Mouse (Mus musculus) lung, postnatal 0 days (tissue): ENCODE measurements at regions not wholly inside any gene's neighbourhood (a gene's known extent, or its start where the extent isn't known, plus 50 kb on each side); places are given as distances from the start of the nearest gene placed in this dataset.
A peak's percentile ranks its signal among the peaks of the same experiment; 100 is the strongest.

Source experiments
- ATAC-seq: fragments of 200-750 bp; cut with Nextera tagmentation; 2 replicates; pipeline ENCODE4 v1.8.0; 2017; ENCODE audit warnings: moderate library complexity
- DNase-seq: peaks from one replicate; pipeline ENCODE4 v3.0.0-alpha.2; 2016; ENCODE audit warnings: low spot score
- H3K27ac ChIP-seq: fragments of 300-500 bp; sonication (generic); 2 replicates; pipeline ENCODE4 v1.5.1; 2014; ENCODE audit warnings: antibody characterized with exemption, mild to moderate bottlenecking, low read length, mixed read lengths
- H3K27me3 ChIP-seq: fragments of 300-500 bp; sonication (generic); replicated peaks from 2 replicates; pipeline ENCODE4 v1.6.1; 2014; ENCODE audit warnings: low read length, mixed read lengths; ENCODE audit not compliant: insufficient read depth
- H3K36me3 ChIP-seq: fragments of 300-500 bp; sonication (generic); 2 replicates; pipeline ENCODE4 v1.6.1; 2014; ENCODE audit warnings: low read length, mixed read lengths; ENCODE audit not compliant: insufficient read depth
- H3K4me1 ChIP-seq: fragments of 300-500 bp; sonication (generic); 2 replicates; pipeline ENCODE4 v1.6.1; 2014; ENCODE audit warnings: antibody characterized with exemption, low read depth, low read length, mixed read lengths; ENCODE audit not compliant: insufficient read depth
- H3K4me2 ChIP-seq: fragments of 300-500 bp; sonication (generic); replicated peaks from 2 replicates; pipeline ENCODE4 v1.6.1; 2014; ENCODE audit warnings: low read depth, mild to moderate bottlenecking, low read length, moderate library complexity, mixed read lengths
- H3K4me3 ChIP-seq: fragments of 300-500 bp; sonication (generic); 2 replicates; pipeline ENCODE4 v1.5.1; 2014; ENCODE audit warnings: low read depth, low read length
- H3K9ac ChIP-seq: fragments of 300-500 bp; sonication (generic); replicated peaks from 2 replicates; pipeline ENCODE4 v1.6.1; 2014; ENCODE audit warnings: low read depth, mild to moderate bottlenecking
- H3K9me3 ChIP-seq: fragments of 300-500 bp; sonication (generic); 2 replicates; pipeline ENCODE4 v1.6.1; 2016; ENCODE audit warnings: low read length, mixed read lengths
- CTCF ChIP-seq: IDR thresholded peaks from 2 replicates; pipeline ENCODE4 v1.5.1; 2016; ENCODE audit warnings: antibody characterized with exemption, mild to moderate bottlenecking
- EP300 ChIP-seq: IDR thresholded peaks from 2 replicates; pipeline ENCODE4 v1.6.1; 2016; ENCODE audit warnings: antibody characterized with exemption, mild to moderate bottlenecking, control low read depth
- WGBS: fragments of 180-500 bp; shearing (Covaris S2); extraction: QIAGEN DNeasy Blood & Tissue Kit; methylation state at CpG from one replicate; pipeline ENCODE4 v1.1.7; 2014; 5-methylcytosine and 5-hydroxymethylcytosine counted together

- no peaks in the 10 kb centered on the region for H3K36me3 ChIP-seq
- no peak overlapping the region for H3K9ac ChIP-seq
- H3K9me3 ChIP-seq: no peaks in the 10 kb centered on the region
- WGBS: 36% methylated on average over 4 of the region's 4 CpGs
- H3K27ac ChIP-seq: no peak overlapping the region
- DNase-seq (no peak), ATAC-seq (no peak)
- H3K4me1 ChIP-seq: no peaks in the 10 kb centered on the region
- H3K27me3 ChIP-seq: no peaks in the 10 kb centered on the region
- no peak overlapping the region for H3K4me2 ChIP-seq
- TF ChIP-seq EP300: no peak
- no peak for TF ChIP-seq CTCF
- H3K4me3 ChIP-seq: no peak overlapping the region
Measured at GRCm38 (mm10) chr11:20442476-20442875, 100.6 kb upstream of the Sertad2 start.

GRCm38 (mm10) chr11:20445061-20445902 is 97.8 kb upstream of the Sertad2 start:
- H3K27me3 ChIP-seq: no peaks in the 10 kb centered on the region

GRCm38 (mm10) chr11:20445903-20446264 is 97.2 kb upstream of the Sertad2 start:
- H3K4me2 ChIP-seq: peak overlapping the region; percentile 54
- WGBS: under 1% methylated on average over 6 of the region's 6 CpGs
- no peaks in the 10 kb centered on the region for H3K36me3 ChIP-seq
- no peaks in the 10 kb centered on the region for H3K27me3 ChIP-seq
- peak overlapping the region; percentile 27; the same call in 1 of the 2 replicates for H3K4me3 ChIP-seq
- ATAC-seq: peak; percentile 77
- no peak overlapping the region for H3K9ac ChIP-seq
- TF ChIP-seq CTCF (peak; percentile 93), EP300 (no peak)
- DNase-seq: peak; percentile 78
- no peaks in the 10 kb centered on the region for H3K9me3 ChIP-seq
- H3K27ac ChIP-seq: no peak overlapping the region
- no peaks in the 10 kb centered on the region for H3K4me1 ChIP-seq

More at GRCm38 (mm10) chr11:20445061-20445902, 97.8 kb upstream of the Sertad2 start:
- Histone ChIP-seq H3K4me3 (peak overlapping the region; percentile 27; the same call in 1 of the 2 replicates), H3K4me2 (peak overlapping the region; percentile 54), H3K9me3 (no peaks in the 10 kb centered on the region), H3K36me3 (no peaks in the 10 kb centered on the region), H3K27ac (no peak overlapping the region), H3K9ac (no peak overlapping the region), H3K4me1 (no peaks in the 10 kb centered on the region)
- 13% methylated on average over 17 of the region's 18 CpGs for WGBS
- TF ChIP-seq EP300: no peak
- TF ChIP-seq CTCF: no peak
- ATAC-seq: 0 out of 2 replicates have a peak, but pooled peaks have one; percentile 3
- no peak for DNase-seq

GRCm38 (mm10) chr11:20452901-20453300 is 90.2 kb upstream of the Sertad2 start:
- TF ChIP-seq EP300 (no peak), CTCF (no peak)
- Histone ChIP-seq H3K9ac (no peak overlapping the region), H3K36me3 (no peaks in the 10 kb centered on the region), H3K4me2 (no peak overlapping the region), H3K9me3 (no peaks in the 10 kb centered on the region), H3K27me3 (peaks cover 11% of the 10 kb centered on the region; the same call in 1 of the 2 replicates), H3K27ac (no peak overlapping the region), H3K4me1 (peaks cover 8% of the 10 kb centered on the region), H3K4me3 (no peak overlapping the region)
- 67% methylated on average over 4 of the region's 4 CpGs for WGBS
- no peak for DNase-seq
- no peak for ATAC-seq

GRCm38 (mm10) chr11:20453786-20454185 is 89.3 kb upstream of the Sertad2 start:
- Histone ChIP-seq H3K9me3 (no peaks in the 10 kb centered on the region), H3K4me1 (peaks cover 8% of the 10 kb centered on the region), H3K36me3 (no peaks in the 10 kb centered on the region), H3K4me3 (no peak overlapping the region), H3K9ac (no peak overlapping the region), H3K4me2 (no peak overlapping the region), H3K27me3 (peaks cover 11% of the 10 kb centered on the region; the same call in 1 of the 2 replicates), H3K27ac (no peak overlapping the region)
- WGBS: 47% methylated on average over 7 of the region's 7 CpGs
- peak; percentile 57 for ATAC-seq
- peak; percentile 58 for DNase-seq
- TF ChIP-seq CTCF: no peak
- TF ChIP-seq EP300: no peak

GRCm38 (mm10) chr11:20455085-20455864 is 87.8 kb upstream of the Sertad2 start:
- Histone ChIP-seq H3K27me3 (peaks cover 11% of the 10 kb centered on the region; the same call in 1 of the 2 replicates), H3K4me2 (peak overlapping the region; percentile 98), H3K36me3 (no peaks in the 10 kb centered on the region), H3K9me3 (no peaks in the 10 kb centered on the region), H3K9ac (peak overlapping the region; percentile 13; the same call in 1 of the 2 replicates), H3K4me1 (peaks cover 8% of the 10 kb centered on the region), H3K4me3 (peak overlapping the region; percentile 59), H3K27ac (no peak overlapping the region)
- peak; percentile 76 for DNase-seq
- WGBS: 2% methylated on average over 35 of the region's 35 CpGs
- peak; percentile 86 for ATAC-seq
- TF ChIP-seq CTCF: peak; percentile 99
- TF ChIP-seq EP300: no peak
